Mouse (Mus musculus) heart, adult 2 months (tissue): ENCODE data around the gene March11. TPM values are rescaled to one million over a fixed set of nuclear protein-coding genes. Genes with fewer than 3 reads are reported as not detected.

Source experiments
- DNase-seq, 2 experiments: peaks; one replicate each; pipeline ENCODE4 v3.0.0; 2021
- H3K27ac ChIP-seq: fragments of 200-600 bp; 2 replicates; pipeline ENCODE4 v1.8.1; 2022
- H3K27me3 ChIP-seq: fragments of 200-500 bp; 2 replicates; pipeline ENCODE4 v1.6.1; 2012; ENCODE audit warnings: mild to moderate bottlenecking, low read length, inconsistent platforms, mixed read lengths; ENCODE audit not compliant: control insufficient read depth, insufficient read depth
- H3K36me3 ChIP-seq: fragments of 200-500 bp; 2 replicates; pipeline ENCODE4 v1.6.1; 2012; ENCODE audit warnings: low read length, inconsistent platforms; ENCODE audit not compliant: control insufficient read depth, insufficient read depth
- H3K4me1 ChIP-seq: fragments of 200-500 bp; 2 replicates; pipeline ENCODE4 v1.6.1; 2011; ENCODE audit warnings: low read length; ENCODE audit not compliant: control insufficient read depth, insufficient read depth
- H3K4me3 ChIP-seq: fragments of 200-600 bp; 2 replicates; pipeline ENCODE4 v1.8.1; 2022
- H3K79me2 ChIP-seq: fragments of 200-500 bp; replicated peaks from 2 replicates; pipeline ENCODE4 v1.6.1; 2012; ENCODE audit warnings: mild to moderate bottlenecking, inconsistent platforms, low read length, moderate library complexity, mixed read lengths; ENCODE audit not compliant: control insufficient read depth, insufficient read depth
- H3K9ac ChIP-seq: fragments of 200-500 bp; 2 replicates; pipeline ENCODE4 v1.6.1; 2012; ENCODE audit warnings: low read depth, mild to moderate bottlenecking, control low read depth, inconsistent platforms, low read length, mixed read lengths
- CTCF ChIP-seq: fragments of 200-600 bp; IDR thresholded peaks from 2 replicates; pipeline ENCODE4 v1.8.1; 2022; ENCODE audit warnings: antibody characterized with exemption, mild to moderate bottlenecking, moderate library complexity
- EP300 ChIP-seq: fragments of 200-500 bp; IDR thresholded peaks from 2 replicates; pipeline ENCODE4 v1.6.1; 2011; ENCODE audit warnings: low read depth, low read length, control low read depth; ENCODE audit not compliant: insufficient read depth
- POLR2A ChIP-seq: fragments of 200-500 bp; IDR thresholded peaks from 2 replicates; pipeline ENCODE4 v1.6.1; 2011; ENCODE audit warnings: mild to moderate bottlenecking, low read depth, low read length, control low read depth; ENCODE audit not compliant: insufficient read depth
- WGBS: fragments of 180-500 bp; shearing (Covaris S2); methylation state at CpG from one replicate; pipeline ENCODE4 v1.1.7; 2018; 5-methylcytosine and 5-hydroxymethylcytosine counted together
- intact Hi-C: fragments of 180-260 bp; cut with DNase I; formaldehyde crosslinking; loops from one replicate; pipeline ENCODE4 v1.15.1; 2025
- polyA plus RNA-seq: library from polyadenylated mRNA; depleted of rRNA; stranded (reverse); fragments of >200 nt; gene quantifications from 2 replicates; pipeline ENCODE4 v1.2.3, GENCODE M21; 2012
- total RNA-seq, 2 experiments: library from RNA; stranded (reverse); gene quantifications; 2 replicates each; pipeline ENCODE4 v1.2.3; 2021

March11 gene
- total and polyA plus RNA-seq, 3 experiments = 0.18 to 0.74 (median 0.25) TPM

DNA sequence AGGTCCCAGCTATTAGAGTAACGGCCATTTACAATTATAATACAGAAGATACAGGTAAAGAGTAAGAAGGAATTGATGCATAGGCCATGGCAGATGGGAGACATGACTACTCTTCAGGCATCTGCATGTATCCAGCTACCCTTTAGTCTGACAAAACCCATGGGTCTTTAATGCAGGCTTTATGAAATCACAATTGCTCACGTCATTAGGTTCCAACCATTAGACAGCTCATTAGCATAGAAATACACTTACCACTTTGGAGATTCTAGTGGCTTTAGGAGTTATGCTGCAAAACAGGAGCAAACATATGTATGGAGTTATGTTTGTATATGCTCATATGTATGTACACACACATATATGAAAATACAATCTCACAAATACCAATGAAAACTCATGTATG, 16.0 kb upstream of the March11 start:
- Histone ChIP-seq H3K36me3 (no peaks in the 10 kb centered on the region), H3K4me1 (no peaks in the 10 kb centered on the region), H3K4me3 (no peak overlapping the region), H3K27ac (no peak overlapping the region), H3K79me2 (no peaks in the 10 kb centered on the region), H3K27me3 (no peaks in the 10 kb centered on the region), H3K9ac (no peak overlapping the region)
- WGBS = 77% methylated on average over 2 of the region's 2 CpGs
- no peak for TF ChIP-seq EP300
- DNase-seq = no peak
- intact Hi-C loops = no loop called here

DNA sequence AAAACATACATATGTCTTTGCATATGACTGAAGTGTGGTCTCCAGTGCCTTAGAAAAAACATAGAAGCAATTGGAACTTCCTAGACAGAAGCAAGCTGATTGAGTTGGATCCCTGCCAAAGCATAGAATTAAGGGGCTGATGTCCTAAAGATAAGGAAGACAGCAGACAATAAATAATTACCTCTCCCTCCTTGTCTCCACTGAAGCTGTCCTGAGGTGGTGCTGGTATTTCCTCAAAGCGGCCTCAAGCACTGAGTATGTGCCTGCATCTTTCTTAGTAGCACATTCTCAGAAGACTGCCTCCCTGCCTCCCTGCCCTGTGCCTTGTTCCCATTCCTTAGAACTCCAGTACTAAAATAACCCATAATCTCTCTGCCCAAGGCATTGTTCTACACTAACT, 15.6 kb upstream of the March11 start:
- WGBS = 48% methylated on average over 1 of the region's 1 CpGs
- no peaks in the 10 kb centered on the region for H3K79me2 ChIP-seq
- TF ChIP-seq CTCF (no peak), EP300 (no peak), POLR2A (no peak)
- no peaks in the 10 kb centered on the region for H3K27me3 ChIP-seq
- no peak overlapping the region for H3K4me3 ChIP-seq
- intact Hi-C loops = no loop called here
- H3K9ac ChIP-seq = no peak overlapping the region
- no peak overlapping the region for H3K27ac ChIP-seq
- no peaks in the 10 kb centered on the region for H3K4me1 ChIP-seq
- H3K36me3 ChIP-seq = no peaks in the 10 kb centered on the region
- DNase-seq = no peak

- Histone ChIP-seq H3K79me2 (no peaks in the 10 kb centered on the region), H3K36me3 (no peaks in the 10 kb centered on the region)
- intact Hi-C loops = no loop called here
These were observed 10.2 kb upstream of the March11 start for GRCm38 (mm10) chr15:26298668-26299067.

DNA sequence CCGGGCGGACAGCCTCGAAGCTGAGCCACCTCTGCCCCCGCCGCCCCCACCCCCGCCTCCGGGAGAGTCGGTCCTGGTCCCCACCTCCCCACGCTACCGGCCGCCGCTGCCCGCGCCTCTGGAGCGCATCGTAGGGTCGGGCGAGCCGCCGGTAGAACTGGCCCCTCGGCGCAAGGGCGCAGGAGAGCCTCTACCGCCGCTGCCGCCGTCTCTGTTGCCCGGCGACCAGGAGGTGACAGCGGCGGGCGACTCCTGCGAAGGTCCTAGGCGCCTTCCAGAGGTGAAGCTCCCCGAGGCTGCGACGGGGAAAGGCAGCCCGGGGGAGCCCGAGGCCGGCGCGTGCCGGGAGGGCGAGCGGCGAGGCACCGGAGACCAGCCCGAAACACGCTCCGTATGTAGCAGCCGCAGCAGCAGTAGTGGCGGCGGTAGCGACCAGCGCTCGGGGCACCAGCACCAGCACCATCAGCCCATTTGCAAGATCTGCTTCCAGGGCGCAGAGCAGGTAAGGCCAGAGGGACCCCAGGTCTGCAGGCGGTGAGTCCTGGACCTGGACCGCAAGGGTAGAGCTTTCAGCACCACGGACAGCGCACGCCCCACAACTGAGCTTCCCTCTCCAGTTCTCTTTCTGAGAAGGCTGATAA, 563 bp downstream of the March11 start:
- WGBS = under 1% methylated on average over 59 of the region's 62 CpGs
- peak; percentile 47 to 70 for DNase-seq
- TF ChIP-seq EP300 = no peak
- no peak for TF ChIP-seq POLR2A
- TF ChIP-seq CTCF = no peak
- no peaks in the 10 kb centered on the region for H3K79me2 ChIP-seq
- H3K4me3 ChIP-seq = no peak overlapping the region; the same call in 1 of the 2 replicates
- H3K4me1 ChIP-seq = no peaks in the 10 kb centered on the region; the same call in 1 of the 2 replicates
- 0 out of 2 replicates have a peak, but pooled peaks cover 2% of the 10 kb centered on the region for H3K36me3 ChIP-seq
- no peak overlapping the region for H3K9ac ChIP-seq
- intact Hi-C loops = no loop called here
- no peak overlapping the region for H3K27ac ChIP-seq
- H3K27me3 ChIP-seq = no peaks in the 10 kb centered on the region; the same call in 1 of the 2 replicates

More at GRCm38 (mm10) chr15:26298668-26299067, 10.2 kb upstream of the March11 start:
- H3K4me1 ChIP-seq = no peaks in the 10 kb centered on the region
- 82% methylated on average over 6 of the region's 6 CpGs for whole genome bisulfite sequencing
- H3K9ac ChIP-seq = no peak overlapping the region
- no peak overlapping the region for H3K4me3 ChIP-seq
- TF ChIP-seq POLR2A = no peak
- no peak for TF ChIP-seq EP300
- no peak for TF ChIP-seq CTCF
- H3K27ac ChIP-seq = no peak overlapping the region
- H3K27me3 ChIP-seq = no peaks in the 10 kb centered on the region
- DNase-seq = no peak

DNA sequence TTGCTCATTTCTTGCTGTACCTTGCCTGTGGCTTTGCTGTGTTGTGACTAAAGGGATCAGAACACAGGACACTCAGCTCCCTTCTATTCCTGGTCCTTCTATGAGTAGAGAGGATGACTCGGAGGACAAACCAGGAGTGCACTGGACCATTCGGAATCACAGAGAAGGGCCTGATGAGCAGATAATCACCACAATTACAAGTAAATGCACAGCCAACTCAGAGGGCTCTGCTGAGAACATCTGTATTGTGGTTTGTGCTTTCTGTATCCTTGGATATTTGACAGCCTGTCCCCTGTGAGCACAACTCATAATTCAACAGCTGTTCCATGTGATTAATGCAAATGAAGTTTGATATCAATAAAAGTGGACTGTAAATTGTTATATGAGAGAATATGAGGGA, 11.0 kb downstream of the March11 start:
- H3K27me3 ChIP-seq = no peaks in the 10 kb centered on the region
- TF ChIP-seq EP300 (no peak), CTCF (no peak), POLR2A (no peak)
- no peak for DNase-seq
- no peaks in the 10 kb centered on the region for H3K79me2 ChIP-seq
- H3K9ac ChIP-seq = no peak overlapping the region
- 66% methylated on average over 2 of the region's 2 CpGs for WGBS
- intact Hi-C loops = no loop called here
- H3K36me3 ChIP-seq = no peaks in the 10 kb centered on the region
- H3K27ac ChIP-seq = no peak overlapping the region
- no peaks in the 10 kb centered on the region for H3K4me1 ChIP-seq
- H3K4me3 ChIP-seq = no peak overlapping the region

DNA sequence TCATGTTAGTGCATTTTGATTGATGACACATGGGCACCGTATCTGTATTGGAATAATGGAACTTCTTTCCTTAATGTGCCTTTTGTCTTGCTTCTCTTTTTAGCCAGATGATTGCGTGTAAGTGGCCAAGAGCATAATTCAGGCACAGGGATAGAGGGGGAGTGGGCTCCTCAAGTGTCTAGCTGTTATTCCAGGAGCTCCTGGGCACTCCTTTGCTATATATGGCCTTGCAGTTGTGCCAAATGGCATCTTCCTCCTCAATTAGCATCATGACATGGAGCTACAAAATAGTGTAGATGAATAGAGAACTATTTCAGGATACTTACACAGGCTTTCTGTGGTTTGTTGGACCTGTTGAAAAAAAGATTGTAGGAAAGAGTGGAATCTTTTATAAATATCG, 11.6 kb downstream of the March11 start:
- TF ChIP-seq EP300 (no peak), POLR2A (no peak), CTCF (no peak)
- Histone ChIP-seq H3K4me3 (no peak overlapping the region), H3K9ac (no peak overlapping the region), H3K36me3 (no peaks in the 10 kb centered on the region), H3K4me1 (no peaks in the 10 kb centered on the region), H3K27ac (no peak overlapping the region), H3K27me3 (no peaks in the 10 kb centered on the region), H3K79me2 (no peaks in the 10 kb centered on the region)
- intact Hi-C loops = no loop called here
- WGBS = 78% methylated on average over 3 of the region's 3 CpGs
- no peak for DNase-seq
